Mouse (Mus musculus) midbrain, embryonic 11.5 days (tissue): ENCODE results near the gene Spata9. TPM values are rescaled to one million over a fixed set of nuclear protein-coding genes. Genes with fewer than 3 reads are reported as not detected.
"Not testable (repeated sequence)": the region's sequence is repeated elsewhere in the genome, so short reads cannot be mapped to it uniquely, and the experiment has no call there.

ENCODE experiments used
- ATAC-seq: fragments of 200-750 bp; cut with Nextera tagmentation; 2 replicates; pipeline ENCODE4 v1.8.0; 2017; ENCODE audit warnings: moderate TSS enrichment, moderate library complexity; ENCODE audit not compliant: low FRiP score
- DNase-seq: peaks from one replicate; pipeline ENCODE4 v3.0.0; 2015; ENCODE audit warnings: low spot score; ENCODE audit errors: missing footprints
- H3K27ac ChIP-seq: fragments of 300-500 bp; sonication (generic); 2 replicates; pipeline ENCODE4 v1.5.1; 2014; ENCODE audit warnings: low read depth, low read length
- H3K27me3 ChIP-seq: fragments of 300-500 bp; sonication (generic); 2 replicates; pipeline ENCODE4 v1.6.1; 2014; ENCODE audit warnings: mild to moderate bottlenecking, low read length, moderate library complexity, mixed read lengths; ENCODE audit not compliant: control insufficient read depth, insufficient read depth
- H3K36me3 ChIP-seq: fragments of 300-500 bp; sonication (generic); 2 replicates; pipeline ENCODE4 v1.6.1; 2014; ENCODE audit warnings: mild to moderate bottlenecking, low read length, moderate library complexity, mixed read lengths; ENCODE audit not compliant: control insufficient read depth, insufficient read depth
- H3K4me1 ChIP-seq: fragments of 300-500 bp; sonication (generic); 2 replicates; pipeline ENCODE4 v1.6.1; 2014; ENCODE audit warnings: low read length; ENCODE audit not compliant: control insufficient read depth, insufficient read depth
- H3K4me2 ChIP-seq: fragments of 300-500 bp; sonication (generic); 2 replicates; pipeline ENCODE4 v1.6.1; 2014; ENCODE audit warnings: mild to moderate bottlenecking, moderate library complexity
- H3K4me3 ChIP-seq: fragments of 300-500 bp; sonication (generic); 2 replicates; pipeline ENCODE4 v1.5.1; 2014; ENCODE audit warnings: low read depth, low read length
- H3K9ac ChIP-seq: fragments of 300-500 bp; sonication (generic); 2 replicates; pipeline ENCODE4 v1.6.1; 2014; ENCODE audit warnings: low read length
- H3K9me3 ChIP-seq: fragments of 300-500 bp; sonication (generic); 2 replicates; pipeline ENCODE4 v1.6.1; 2016; ENCODE audit warnings: low read length; ENCODE audit not compliant: control insufficient read depth
- WGBS: fragments of 180-500 bp; shearing (Covaris S2); extraction: QIAGEN DNeasy Blood & Tissue Kit; methylation state at CpG from one replicate; pipeline ENCODE4 v1.1.7; 2014; 5-methylcytosine and 5-hydroxymethylcytosine counted together
- polyA plus RNA-seq: library from polyadenylated mRNA; unstranded; fragments of >200 nt; fragmentation: Nextera tagmentation; extraction: Ambion mirVana; gene quantifications from 2 replicates; pipeline ENCODE4 v1.2.1, GENCODE M21; 2014

Spata9 gene
- polyA plus RNA-seq: 0.72 and 1.0 TPM in 2 replicates

- Histone ChIP-seq H3K27me3 (no peaks in the 10 kb centered on the region), H3K4me2 (no peak within 1 kb of the TSS), H3K9ac (no peak within 1 kb of the TSS), H3K9me3 (no peaks in the 10 kb centered on the region), H3K4me3 (no peak within 1 kb of the TSS), H3K4me1 (no peaks in the 10 kb centered on the region), H3K36me3 (no peaks in the 10 kb centered on the region), H3K27ac (no peak within 1 kb of the TSS)
- DNase-seq (no peak), ATAC-seq (no peak)
- WGBS: 82% methylated on average over 1 of the region's 1 CpGs
Observed at GRCm38 (mm10) chr13:75966850-75967249, at the start of gene Spata9. Spata9 (plus strand) TSS chr13:75967150.

GRCm38 (mm10) chr13:75927951-75928350 is 39.0 kb upstream of the Spata9 start:
- Histone ChIP-seq H3K4me2 (no peak overlapping the region), H3K9ac (no peak overlapping the region), H3K27ac (no peak overlapping the region), H3K4me1 (no peaks in the 10 kb centered on the region), H3K9me3 (no peaks in the 10 kb centered on the region), H3K27me3 (no peaks in the 10 kb centered on the region), H3K4me3 (no peak overlapping the region), H3K36me3 (peaks cover 2% of the 10 kb centered on the region; the same call in 1 of the 2 replicates)
- DNase-seq (peak; percentile 83), ATAC-seq (no peak)

GRCm38 (mm10) chr13:75929071-75929470 is 37.9 kb upstream of the Spata9 start:
- H3K36me3 ChIP-seq: not testable (repeated sequence)

GRCm38 (mm10) chr13:75930023-75930422 is 36.9 kb upstream of the Spata9 start:
- H3K36me3 ChIP-seq: peaks cover 2% of the 10 kb centered on the region; the same call in 1 of the 2 replicates
- ATAC-seq (0 out of 2 replicates have a peak, but pooled peaks have one; percentile 25), DNase-seq (peak; percentile 26)
- H3K4me3 ChIP-seq: no peak overlapping the region
- no peak overlapping the region for H3K9ac ChIP-seq
- no peak overlapping the region for H3K4me2 ChIP-seq
- H3K27ac ChIP-seq: no peak overlapping the region
- H3K9me3 ChIP-seq: no peaks in the 10 kb centered on the region
- no peaks in the 10 kb centered on the region for H3K4me1 ChIP-seq
- WGBS: 93% methylated on average over 20 of the region's 20 CpGs
- H3K27me3 ChIP-seq: no peaks in the 10 kb centered on the region

More at GRCm38 (mm10) chr13:75929071-75929470, 37.9 kb upstream of the Spata9 start:
- not testable (repeated sequence) for H3K27me3 ChIP-seq, H3K9ac ChIP-seq, H3K9me3 ChIP-seq, ATAC-seq, H3K4me2 ChIP-seq, H3K4me3 ChIP-seq, H3K27ac ChIP-seq, H3K4me1 ChIP-seq
- WGBS: 92% methylated on average over 5 of the region's 5 CpGs
- DNase-seq: peak; percentile 59

- peaks cover 2% of the 10 kb centered on the region; the same call in 1 of the 2 replicates for H3K36me3 ChIP-seq
- ATAC-seq: peak; percentile 43; the same call in 1 of the 2 replicates
- no peak overlapping the region for H3K9ac ChIP-seq
- no peak overlapping the region for H3K27ac ChIP-seq
- no peaks in the 10 kb centered on the region for H3K4me1 ChIP-seq
- H3K4me3 ChIP-seq: no peak overlapping the region
- 89% methylated on average over 2 of the region's 2 CpGs for WGBS
- no peak overlapping the region for H3K4me2 ChIP-seq
- H3K27me3 ChIP-seq: no peaks in the 10 kb centered on the region
- no peaks in the 10 kb centered on the region for H3K9me3 ChIP-seq
- DNase-seq: no peak
Observed at GRCm38 (mm10) chr13:75930660-75931059, 36.3 kb upstream of the Spata9 start.

GRCm38 (mm10) chr13:75931073-75931472 is 35.9 kb upstream of the Spata9 start:
- no peaks in the 10 kb centered on the region for H3K27me3 ChIP-seq
- no peak overlapping the region for H3K4me2 ChIP-seq
- H3K4me1 ChIP-seq: no peaks in the 10 kb centered on the region
- DNase-seq (peak; percentile 81), ATAC-seq (peak; percentile 86)
- no peak overlapping the region for H3K9ac ChIP-seq
- 45% methylated on average over 5 of the region's 5 CpGs for WGBS
- no peak overlapping the region for H3K4me3 ChIP-seq
- no peak overlapping the region; the same call in 1 of the 2 replicates for H3K27ac ChIP-seq
- no peaks in the 10 kb centered on the region for H3K9me3 ChIP-seq
- peaks cover 2% of the 10 kb centered on the region; the same call in 1 of the 2 replicates for H3K36me3 ChIP-seq

GRCm38 (mm10) chr13:75933287-75933686 is 33.7 kb upstream of the Spata9 start:
- no peak overlapping the region for H3K4me2 ChIP-seq
- H3K9ac ChIP-seq: no peak overlapping the region
- WGBS: 95% methylated on average over 1 of the region's 1 CpGs
- H3K36me3 ChIP-seq: peaks cover 10% of the 10 kb centered on the region
- ATAC-seq: no peak
- H3K27ac ChIP-seq: no peak overlapping the region
- DNase-seq: peak; percentile 73
- H3K9me3 ChIP-seq: no peaks in the 10 kb centered on the region
- no peaks in the 10 kb centered on the region for H3K4me1 ChIP-seq
- H3K4me3 ChIP-seq: no peak overlapping the region
- H3K27me3 ChIP-seq: no peaks in the 10 kb centered on the region

DNA sequence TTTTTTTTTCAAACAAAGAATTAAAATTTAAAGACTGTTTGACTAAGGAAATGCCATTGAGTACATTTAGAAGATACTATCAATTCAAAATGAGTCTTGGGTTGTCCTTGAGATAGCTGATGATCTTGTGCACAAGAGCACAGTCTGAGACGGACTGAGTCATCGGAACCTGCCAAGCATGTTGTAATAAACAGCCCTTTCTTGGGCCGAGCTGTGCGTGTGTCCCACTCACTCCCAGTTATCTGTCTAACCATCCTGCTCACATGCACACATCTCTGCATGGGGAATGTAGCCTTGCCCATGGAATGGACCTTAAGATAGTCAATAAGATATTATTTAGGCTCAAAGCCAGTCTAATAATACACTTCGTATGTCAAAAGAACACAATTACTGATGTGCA is 28.1 kb upstream of the Spata9 start:
- Histone ChIP-seq H3K4me3 (no peak overlapping the region), H3K36me3 (peaks cover 10% of the 10 kb centered on the region), H3K9me3 (no peaks in the 10 kb centered on the region), H3K27ac (no peak overlapping the region), H3K9ac (no peak overlapping the region), H3K4me1 (peaks cover 6% of the 10 kb centered on the region), H3K4me2 (no peak overlapping the region), H3K27me3 (no peaks in the 10 kb centered on the region)
- DNase-seq: peak; percentile 47
- ATAC-seq: no peak
- 97% methylated on average over 5 of the region's 5 CpGs for WGBS

DNA sequence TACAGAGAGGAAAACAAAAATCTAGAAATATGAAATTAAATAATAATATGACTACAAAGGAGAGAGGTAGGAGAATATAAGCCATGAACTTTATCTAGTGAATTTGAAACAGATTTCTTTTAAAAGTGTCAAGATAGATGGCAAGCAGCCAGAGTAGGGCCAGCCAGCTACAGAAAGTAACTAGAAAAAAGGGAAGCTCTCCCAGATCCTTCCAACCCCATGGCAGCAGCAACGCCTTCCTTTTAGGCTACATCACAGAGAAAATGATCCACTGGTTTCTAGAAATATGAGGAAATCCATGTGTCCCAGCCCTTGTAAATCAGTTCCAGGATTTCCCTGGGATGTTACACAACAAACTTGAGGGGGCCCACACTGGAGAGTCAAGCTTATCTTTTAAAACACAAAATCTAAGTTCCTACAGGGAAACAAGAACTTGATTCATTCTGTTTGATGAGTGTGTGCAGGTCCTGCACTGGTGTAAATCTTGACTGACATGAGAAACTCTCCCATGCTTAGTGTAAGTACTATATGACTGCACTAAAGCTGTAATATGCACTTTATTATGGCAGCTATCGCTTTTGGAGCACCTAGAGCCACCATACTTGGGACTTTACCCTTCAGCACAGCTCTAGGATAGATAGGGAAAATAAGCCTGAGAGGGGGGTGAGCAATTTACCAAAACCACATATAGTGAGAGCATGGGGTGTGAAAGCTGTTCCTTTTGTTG is 26.0 kb upstream of the Spata9 start:
- no peak overlapping the region for H3K27ac ChIP-seq
- H3K9ac ChIP-seq: no peak overlapping the region
- peaks cover 10% of the 10 kb centered on the region for H3K36me3 ChIP-seq
- H3K4me2 ChIP-seq: peak overlapping the region; percentile 35
- ATAC-seq (no peak), DNase-seq (no peak)
- WGBS: 98% methylated on average over 2 of the region's 2 CpGs
- no peaks in the 10 kb centered on the region for H3K9me3 ChIP-seq
- H3K27me3 ChIP-seq: no peaks in the 10 kb centered on the region
- peaks cover 11% of the 10 kb centered on the region for H3K4me1 ChIP-seq
- peak overlapping the region; percentile 4; the same call in 1 of the 2 replicates for H3K4me3 ChIP-seq
